Mouse (Mus musculus) thymus, adult 2 months (tissue): Measurements from ENCODE around the gene Kmt2e.

Experiments
- CTCF ChIP-seq: fragments of 200-500 bp; IDR thresholded peaks from 2 replicates; pipeline ENCODE4 v1.5.1; 2012; ENCODE audit warnings: mild to moderate bottlenecking, control low read depth, low read length, moderate library complexity, borderline replicate concordance; ENCODE audit not compliant: control insufficient read depth, poor library complexity, insufficient read depth; ENCODE audit errors: extremely low read depth
- POLR2A ChIP-seq: fragments of 200-500 bp; IDR thresholded peaks from 2 replicates; pipeline ENCODE4 v1.6.1; 2012; ENCODE audit warnings: mild to moderate bottlenecking, low read length, control low read depth, moderate library complexity; ENCODE audit not compliant: control insufficient read depth, poor library complexity, insufficient read depth; ENCODE audit errors: extremely low read depth

- no peak for TF ChIP-seq CTCF
- TF ChIP-seq POLR2A, result no peak
Measured at GRCm38 (mm10) chr5:23497920-23498319, 63.7 kb downstream of the Kmt2e start.
